Mouse (Mus musculus) left cerebral cortex, postnatal 25 days (tissue): ENCODE measurements around the gene Tas2r122. TPM values are rescaled to one million over a fixed set of nuclear protein-coding genes. Genes with fewer than 3 reads are reported as not detected.
A peak's percentile ranks its signal among the peaks of the same experiment; 100 is the strongest.
"Not testable (repeated sequence)": the region's sequence is repeated elsewhere in the genome, so short reads cannot be mapped to it uniquely, and the experiment has no call there.

Experiments
- DNase-seq, 2 experiments: peaks; one replicate each; pipeline ENCODE4 v3.0.0; 2022; ENCODE audit warnings: low spot score in 2 of 2, mixed read lengths in 1 of 2
- intact Hi-C: fragments of 180-260 bp; cut with DNase I; formaldehyde crosslinking; loops from one replicate; pipeline ENCODE4 v1.15.1; 2025
- total RNA-seq, 2 experiments: library from RNA; stranded (reverse); gene quantifications; 2 replicates each; pipeline ENCODE4 v1.2.3; 2021

The Tas2r122 gene
- total RNA-seq, result not detected

- intact Hi-C loops, result no loop called here
- no peak for DNase-seq
Observed at GRCm38 (mm10) chr6:132711828-132712227, at the start of gene Tas2r122. Tas2r122 (minus strand) TSS chr6:132711928.

- no peak for DNase-seq
- intact Hi-C loops, result no loop called here
Observed at GRCm38 (mm10) chr6:132754430-132754829, 42.7 kb upstream of the Tas2r122 start, which contains the start of gene Tas2r124. Tas2r124 (plus strand) TSS chr6:132754730.

GRCm38 (mm10) chr6:132750206-132750605 is 38.5 kb upstream of the Tas2r122 start:
- intact Hi-C loops, result no loop called here
- DNase-seq, result peak in 1 of 2 experiments; percentile 5

- intact Hi-C loops, result no loop called here
- no peak for DNase-seq
Observed at GRCm38 (mm10) chr6:132737935-132738334, 26.2 kb upstream of the Tas2r122 start, which contains the start of gene Tas2r115. Tas2r115 (minus strand) TSS chr6:132738035.

- DNase-seq, result no peak
- intact Hi-C loops, result no loop called here
Observed at GRCm38 (mm10) chr6:132700907-132701306, 10.8 kb downstream of the Tas2r122 start, which contains the start of gene Tas2r121. Tas2r121 (minus strand) TSS chr6:132701007.

- intact Hi-C loops, DNase-seq: not testable (repeated sequence)
Observed at GRCm38 (mm10) chr6:132691596-132691995, 20.1 kb downstream of the Tas2r122 start.

Other genes with a start within 250 kb of the Tas2r122 start
- not detected for gene Prh1, start 142.1 kb downstream of the Tas2r122 start, total RNA-seq
- not detected for gene Prp2, start 116.0 kb downstream of the Tas2r122 start, total RNA-seq
- gene A630073D07Rik, start 60.4 kb downstream of the Tas2r122 start, total RNA-seq, result not detected
- not detected for gene Tas2r120, start 55.0 kb downstream of the Tas2r122 start, total RNA-seq
- not detected for gene Tas2r121, start 10.9 kb downstream of the Tas2r122 start, total RNA-seq
- not detected for gene Tas2r115, start 26.1 kb upstream of the Tas2r122 start, total RNA-seq
- gene Tas2r124, start 42.8 kb upstream of the Tas2r122 start, total RNA-seq, result not detected
- gene Tas2r102, start 50.2 kb upstream of the Tas2r122 start, total RNA-seq, result not detected
- gene Tas2r136, start 66.2 kb upstream of the Tas2r122 start, total RNA-seq, result not detected
- not detected for gene Tas2r117, start 90.9 kb upstream of the Tas2r122 start, total RNA-seq
- gene Tas2r123, start 135.2 kb upstream of the Tas2r122 start, total RNA-seq, result not detected
- gene Tas2r116, start 143.5 kb upstream of the Tas2r122 start, total RNA-seq, result not detected
- gene Tas2r110, start 156.1 kb upstream of the Tas2r122 start, total RNA-seq, result not detected
- gene Tas2r113, start 181.1 kb upstream of the Tas2r122 start, total RNA-seq, result not detected
- not detected for gene Tas2r125, start 197.7 kb upstream of the Tas2r122 start, total RNA-seq
- gene Tas2r129, start 239.2 kb upstream of the Tas2r122 start, total RNA-seq, result not detected
- gene Tas2r131, start 246.0 kb upstream of the Tas2r122 start, total RNA-seq, result not detected